ENCODE assay signal across 9 mouse cellular contexts in the genomic region with DNA sequence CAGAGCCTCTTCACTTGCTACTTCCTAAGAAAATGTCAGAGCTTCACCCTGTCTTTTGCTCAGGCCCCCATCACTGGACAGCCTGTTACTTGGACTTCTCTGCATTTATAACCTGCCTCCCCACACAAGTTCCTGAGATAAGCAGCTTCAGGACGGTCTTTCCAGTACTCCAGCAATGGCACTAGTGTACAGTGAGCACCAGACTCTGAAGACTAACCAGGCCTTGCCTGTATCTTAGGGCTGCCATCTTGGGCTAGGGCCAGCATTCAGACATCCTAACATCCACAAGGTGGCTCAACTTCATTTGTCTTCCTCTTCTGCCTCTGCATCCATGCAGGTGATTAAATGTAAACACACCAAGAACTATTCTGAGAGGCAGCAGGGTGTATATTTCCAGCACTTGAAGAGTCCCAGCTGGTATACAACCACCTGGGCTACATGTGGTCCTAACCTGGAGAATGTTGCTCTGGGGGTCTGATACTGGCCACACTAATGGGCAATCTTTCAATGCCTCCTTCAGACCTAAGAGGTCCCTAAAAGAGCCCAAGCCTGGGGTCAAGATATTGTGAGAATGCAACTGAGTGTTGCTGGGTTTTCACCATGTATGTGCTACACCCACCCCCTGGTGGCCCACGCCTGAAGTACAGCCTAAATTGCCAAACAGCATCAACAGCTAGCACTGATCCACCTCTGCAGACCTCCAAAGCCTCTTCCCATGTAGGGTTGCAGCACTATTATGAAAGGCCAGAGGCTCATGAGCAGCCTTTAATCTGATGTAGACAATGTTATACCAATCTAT. TPM values are rescaled to one million over a fixed set of nuclear protein-coding genes. Genes with fewer than 3 reads are reported as not detected.
DNase-seq lines count a peak whose midpoint lies in the region; ATAC-seq and TF ChIP-seq lines count a peak whose summit lies in the region.
"Had no signal": no experiment of that assay in that cellular context is flagged by ENCODE, and none has a peak within 500 bp of the region (broad histone marks: within the 10 kb centered on the region; RNA-seq: fewer than 3 reads in every experiment).

No protein-coding gene starts in this region.

- CTCF ChIA-PET in Patski (lab: Charles Lee) = interaction anchor here (0.8 to 12.0 kb wide), 7 partner anchors 10 to 132 kb away, joined by 3 to 226 read pairs (median 4); no protein-coding TSS in a partner anchor

- TF ChIP-seq EP300 in stomach, postnatal 0 days (optimal IDR thresholded peaks at IDR 0.05) = no peak

- intact Hi-C loops in gastrocnemius, postnatal 36 days (cut with DNase I) = loop anchor here (2.0 kb wide), 1 partner anchor 130 kb away; no protein-coding TSS in a partner anchor

- WGBS in intestine, embryonic 16.5 days = 4% methylated on average over 2 of the region's 2 CpGs
- 5% methylated on average over 2 of the region's 2 CpGs for WGBS in liver, embryonic 12.5 days (ENCODE audit: insufficient replicate concordance)
- 4% methylated on average over 2 of the region's 2 CpGs for WGBS in stomach, postnatal 0 days

- H3K4me2 ChIP-seq in intestine, embryonic 16.5 days (ENCODE audit: low read depth, low read length) = no peak overlapping the region
- peak overlapping the region; percentile 21 for H3K4me2 ChIP-seq in liver, embryonic 12.5 days
- H3K4me2 ChIP-seq in myocyte (ENCODE audit: low read depth) = peak overlapping the region; percentile 2
- H3K4me2 ChIP-seq in stomach, postnatal 0 days (replicated peaks; ENCODE audit: low read depth) = no peak overlapping the region

- ATAC-seq in Patski = no peak
- ATAC-seq in intestine, embryonic 16.5 days = peak; percentile 43
- peak; percentile 75 for ATAC-seq in liver, embryonic 12.5 days
- ATAC-seq in stomach, postnatal 0 days (ENCODE audit: low FRiP score, low TSS enrichment) = peak; percentile 38

- H3K4me3 ChIP-seq in intestine, embryonic 16.5 days (ENCODE audit: low read length) = no peak overlapping the region
- H3K4me3 ChIP-seq in liver, embryonic 12.5 days = no peak overlapping the region
- no peak overlapping the region for H3K4me3 ChIP-seq in myocyte
- no peak overlapping the region for H3K4me3 ChIP-seq in stomach, postnatal 0 days (ENCODE audit: low read depth, low read length)
- H3K4me3 ChIP-seq: erythroblast, embryonic 14.5 days had no signal

- H3K79me2 ChIP-seq in myocyte (ENCODE audit: control insufficient read depth, insufficient read depth) = peaks cover 19% of the 10 kb centered on the region

- in situ Hi-C loops in Patski (cut with MboI; ENCODE audit: low pct_unique_long_range_greater_than_20kb) = loop anchor here (5.0 kb wide), 2 partner anchors 129 to 244 kb away; partner anchors contain the start of genes Cbx6 and Npcd

- H3K36me3 ChIP-seq in intestine, embryonic 16.5 days (ENCODE audit: control insufficient read depth, insufficient read depth, low read length) = peaks cover 15% of the 10 kb centered on the region; the same call in 1 of the 2 replicates
- peaks cover 54% of the 10 kb centered on the region for H3K36me3 ChIP-seq in liver, embryonic 12.5 days
- H3K36me3 ChIP-seq in myocyte (ENCODE audit: control insufficient read depth, insufficient read depth) = peaks cover 52% of the 10 kb centered on the region
- peaks cover 29% of the 10 kb centered on the region for H3K36me3 ChIP-seq in stomach, postnatal 0 days (ENCODE audit: control insufficient read depth, insufficient read depth, low read length)

- H3K27me3 ChIP-seq in Patski (no peaks in the 10 kb centered on the region), myocyte (ENCODE audit: control insufficient read depth, insufficient read depth, insufficient read length) (no peaks in the 10 kb centered on the region)
- H3K27me3 ChIP-seq in intestine, embryonic 16.5 days (replicated peaks; ENCODE audit: control insufficient read depth, insufficient read depth, low read length) = no peaks in the 10 kb centered on the region
- H3K27me3 ChIP-seq in liver, embryonic 12.5 days (replicated peaks) = no peaks in the 10 kb centered on the region
- no peaks in the 10 kb centered on the region for H3K27me3 ChIP-seq in stomach, postnatal 0 days (ENCODE audit: control insufficient read depth, insufficient read depth, low read length)

- TF ChIP-seq POLR2A in myocyte (IDR thresholded peaks at IDR 0.05; ENCODE audit: insufficient read length, low read depth) = peak; percentile 57

- peak; percentile 82 for DNase-seq in 3T3-L1 (ENCODE audit: low read depth, low spot score)
- no peak for DNase-seq in Patski (ENCODE audit: low read depth, low spot score)
- peak; percentile 89 for DNase-seq in embryo, embryonic 10.5 days (ENCODE audit: low spot score)
- DNase-seq in gastrocnemius, postnatal 36 days = peak; percentile 65 to 71
- DNase-seq in stomach, postnatal 0 days (ENCODE audit: low spot score) = peak; percentile 81

- H3K4me1 ChIP-seq in intestine, embryonic 16.5 days (ENCODE audit: control insufficient read depth, insufficient read depth, low read length) = peaks cover 31% of the 10 kb centered on the region
- peaks cover 79% of the 10 kb centered on the region for H3K4me1 ChIP-seq in liver, embryonic 12.5 days
- H3K4me1 ChIP-seq in stomach, postnatal 0 days (replicated peaks; ENCODE audit: control insufficient read depth, insufficient read depth) = peaks cover 2% of the 10 kb centered on the region; the same call in 1 of the 2 replicates

- TF ChIP-seq CTCF in Patski (IDR thresholded peaks at IDR 0.05) = peak; percentile 80
- peak; percentile 88 for TF ChIP-seq CTCF in stomach, postnatal 0 days (IDR thresholded peaks at IDR 0.05; ENCODE audit: low read depth)

- no peak overlapping the region for H3ac ChIP-seq in myocyte (ENCODE audit: control insufficient read depth, insufficient read length)

- H3K9ac ChIP-seq in intestine, embryonic 16.5 days (ENCODE audit: low read depth, low read length) = no peak overlapping the region
- H3K9ac ChIP-seq in liver, embryonic 12.5 days = peak overlapping the region; percentile 25; the same call in 1 of the 2 replicates
- H3K9ac ChIP-seq in stomach, postnatal 0 days (ENCODE audit: low read length) = no peak overlapping the region

- POLR2A ChIA-PET in Patski (lab: Charles Lee) = interaction anchor here (0.8 to 1.4 kb wide), 5 partner anchors 13 to 132 kb away, joined by 3 to 5 read pairs (median 3); no protein-coding TSS in a partner anchor

- H3K27ac ChIP-seq in intestine, embryonic 16.5 days (ENCODE audit: low read length) = peak overlapping the region; percentile 32; the same call in 1 of the 2 replicates
- H3K27ac ChIP-seq in liver, embryonic 12.5 days = peak overlapping the region; percentile 87
- H3K27ac ChIP-seq in stomach, postnatal 0 days (replicated peaks) = peak overlapping the region; percentile 79

- H3K9me3 ChIP-seq in intestine, embryonic 16.5 days (ENCODE audit: control insufficient read depth, low read length) = no peaks in the 10 kb centered on the region
- H3K9me3 ChIP-seq in liver, embryonic 12.5 days (replicated peaks) = no peaks in the 10 kb centered on the region
- H3K9me3 ChIP-seq in stomach, postnatal 0 days (ENCODE audit: control insufficient read depth, low read length) = no peaks in the 10 kb centered on the region

TF ChIP-seq in myocyte, 11 proteins besides CTCF, POLR2A, EP300 and RAD21:
- no peak for TF ChIP-seq CEBPB (IDR thresholded peaks at IDR 0.05; ENCODE audit: insufficient read depth, poor library complexity, severe bottlenecking)
- peak; percentile 96 for TF ChIP-seq POLR2AphosphoS2 (IDR thresholded peaks at IDR 0.05; ENCODE audit: insufficient read length, low read depth)

RNA-seq across cellular contexts. Expression of gene Syngr1, which starts 14.6 kb away (rescaled TPM):
- polyA plus RNA-seq in Patski (2021) (91.6 TPM), myocyte (2012; fragmentation: generic; extraction: Trizol) (54.7 TPM)
- total RNA-seq in gastrocnemius, postnatal 36 days (2021) = 10 to 100 TPM; 36.2 to 42.2 TPM
- 15.2 and 16.0 TPM in 2 replicates for polyA plus RNA-seq in intestine, embryonic 16.5 days (2015; fragmentation: Nextera tagmentation; extraction: Ambion mirVana)
- polyA plus RNA-seq in liver, embryonic 12.5 days (2016; fragmentation: Nextera tagmentation; extraction: Ambion mirVana) = 20.4 and 21.9 TPM in 2 replicates
- polyA plus RNA-seq in stomach, postnatal 0 days (2015; fragmentation: Nextera tagmentation; extraction: Ambion mirVana) = 53.7 TPM in 2 replicates

RNA-seq across cellular contexts. Expression of gene Rpl3, which starts 15.1 kb away (rescaled TPM):
- polyA plus RNA-seq in Patski (2021) (938 TPM), myocyte (2012; fragmentation: generic; extraction: Trizol) (1,089 TPM)
- 10 to 100 TPM; 43.5 to 51.8 TPM for total RNA-seq in gastrocnemius, postnatal 36 days (2021)
- 1,018 and 1,133 TPM in 2 replicates for polyA plus RNA-seq in intestine, embryonic 16.5 days (2015; fragmentation: Nextera tagmentation; extraction: Ambion mirVana)
- polyA plus RNA-seq in liver, embryonic 12.5 days (2016; fragmentation: Nextera tagmentation; extraction: Ambion mirVana) = 912 and 924 TPM in 2 replicates
- 706 and 736 TPM in 2 replicates for polyA plus RNA-seq in stomach, postnatal 0 days (2015; fragmentation: Nextera tagmentation; extraction: Ambion mirVana)

RNA-seq across cellular contexts. Expression of gene Tab1, which starts 56.4 kb away (rescaled TPM):
- polyA plus RNA-seq in Patski (2021) = 32.3 TPM
- 10 to 100 TPM; 11.9 to 16.4 TPM for total RNA-seq in gastrocnemius, postnatal 36 days (2021)
- 28.2 and 29.6 TPM in 2 replicates for polyA plus RNA-seq in intestine, embryonic 16.5 days (2015; fragmentation: Nextera tagmentation; extraction: Ambion mirVana)
- 18.5 and 18.9 TPM in 2 replicates for polyA plus RNA-seq in liver, embryonic 12.5 days (2016; fragmentation: Nextera tagmentation; extraction: Ambion mirVana)
- polyA plus RNA-seq in myocyte (2012; fragmentation: generic; extraction: Trizol) = 33.3 TPM
- polyA plus RNA-seq in stomach, postnatal 0 days (2015; fragmentation: Nextera tagmentation; extraction: Ambion mirVana) = 16.3 and 16.5 TPM in 2 replicates

Comparison
In these comparisons a context has a peak if more than half of its experiments do, and no peak if none do; other contexts are left out.
1. H3K27ac ChIP-seq: peak in every context shown above with its lines; median percentile 87 in liver, embryonic 12.5 days; 79 in stomach, postnatal 0 days; 32 in intestine, embryonic 16.5 days.
2. H3K4me2 ChIP-seq: peak in liver, embryonic 12.5 days (single experiment) and myocyte (single experiment); none in intestine, embryonic 16.5 days (single experiment) and stomach, postnatal 0 days (single experiment).